Mouse (Mus musculus) megakaryocyte, embryonic 14.5 days (primary cell): ENCODE measurements around the gene Dio1. TPM values are rescaled to one million over a fixed set of nuclear protein-coding genes. Genes with fewer than 3 reads are reported as not detected.

Source experiments
- H3K27me3 ChIP-seq: replicated peaks from 2 replicates; pipeline ENCODE3; 2012; ENCODE audit warnings: inconsistent platforms
- H3K36me3 ChIP-seq: replicated peaks from 2 replicates; pipeline ENCODE3; 2012; ENCODE audit warnings: low read length, inconsistent platforms, mixed read lengths
- H3K4me1 ChIP-seq: 2 replicates; pipeline ENCODE4 v1.6.1; 2012; ENCODE audit warnings: inconsistent platforms
- H3K4me3 ChIP-seq: replicated peaks from 2 replicates; pipeline ENCODE3; 2012; ENCODE audit warnings: moderate library complexity, mild to moderate bottlenecking, inconsistent platforms
- H3K9me3 ChIP-seq: 2 replicates; pipeline ENCODE4 v1.6.1; 2012; ENCODE audit warnings: inconsistent platforms
- FLI1 ChIP-seq: IDR thresholded peaks from 2 replicates; pipeline ENCODE4 v1.6.1; 2012; ENCODE audit warnings: low read length, inconsistent platforms, mixed read lengths
- GATA1 ChIP-seq: IDR thresholded peaks from 3 replicates; pipeline ENCODE4 v1.6.1; 2012; ENCODE audit warnings: mixed read lengths, low read length, inconsistent platforms, borderline replicate concordance
- polyA plus RNA-seq: library from polyadenylated mRNA; stranded (reverse); fragments of >175 nt; gene quantifications from 2 replicates; pipeline ENCODE4 v1.2.3, GENCODE M21; 2012; ENCODE audit warnings: low replicate concordance; ENCODE audit not compliant: insufficient read depth

Dio1 gene
- polyA plus RNA-seq, 1 experiment = not detected

DNA sequence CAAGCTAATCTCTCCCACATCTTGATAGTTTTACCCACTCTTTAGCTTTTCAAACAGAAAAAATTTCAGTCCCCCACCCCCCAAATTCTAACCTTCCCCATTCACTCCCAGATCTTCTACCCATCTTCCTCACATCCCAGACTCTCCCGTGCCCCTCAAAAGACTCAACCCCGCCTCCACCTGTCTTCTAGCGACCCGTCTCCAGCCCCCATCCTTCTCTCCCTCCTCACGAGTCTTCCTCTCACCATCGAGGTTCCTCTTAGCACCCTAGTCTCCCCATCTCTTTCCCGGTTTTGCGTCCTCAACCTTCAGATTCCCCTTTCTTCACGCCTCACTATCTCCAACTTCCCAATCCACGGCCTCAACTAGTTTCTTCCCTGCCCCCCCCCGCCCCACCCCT is 54.4 kb downstream of the Dio1 start:
- Histone ChIP-seq H3K4me3 (peak overlapping the region; percentile 91), H3K4me1 (peaks cover 53% of the 10 kb centered on the region), H3K36me3 (peaks cover 2% of the 10 kb centered on the region), H3K9me3 (no peaks in the 10 kb centered on the region), H3K27me3 (no peaks in the 10 kb centered on the region)
- TF ChIP-seq FLI1 = no peak
- TF ChIP-seq GATA1 = no peak

DNA sequence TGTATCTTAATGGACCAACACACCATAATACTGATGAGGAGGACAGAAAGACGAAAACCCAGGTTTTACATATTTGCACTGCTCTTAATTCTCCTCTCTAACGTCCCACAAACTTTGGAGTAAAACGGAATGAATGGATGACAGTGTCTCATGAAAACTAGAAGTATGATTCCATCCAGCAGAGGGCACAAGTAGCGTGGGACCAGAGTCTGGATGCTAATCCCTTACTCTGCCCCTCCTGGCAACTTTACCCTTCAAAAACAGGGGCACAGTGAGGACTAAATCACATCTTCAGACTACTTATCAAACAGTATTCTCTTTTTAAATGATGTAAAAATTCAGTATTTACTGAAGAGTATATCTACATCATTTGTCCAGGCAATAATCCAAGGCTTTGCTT is 56.5 kb downstream of the Dio1 start:
- TF ChIP-seq GATA1 = no peak
- no peak for TF ChIP-seq FLI1
- peaks cover 73% of the 10 kb centered on the region for H3K4me1 ChIP-seq
- peaks cover 11% of the 10 kb centered on the region for H3K36me3 ChIP-seq

DNA sequence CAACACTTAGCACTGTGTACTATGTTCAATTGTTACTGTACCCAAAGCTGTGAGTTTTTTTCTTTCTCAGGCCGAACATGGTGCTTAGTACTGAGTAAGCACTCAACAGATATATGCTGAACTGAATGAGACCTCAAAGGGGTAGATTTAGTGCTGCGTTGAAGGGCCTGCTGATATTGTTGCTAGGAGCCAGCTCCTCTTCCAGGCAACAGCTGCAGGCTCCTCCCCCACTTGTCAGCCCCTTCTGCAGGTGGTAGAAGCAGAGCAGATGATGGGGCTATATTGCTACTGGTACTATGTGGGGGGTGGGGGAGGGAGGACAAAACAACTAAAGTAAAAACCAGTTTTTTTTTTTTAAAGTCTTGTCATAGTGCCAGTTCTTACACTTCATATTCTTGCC is 57.5 kb downstream of the Dio1 start:
- no peaks in the 10 kb centered on the region for H3K9me3 ChIP-seq

More for the DNA sequence above, 56.5 kb downstream of the Dio1 start:
- Histone ChIP-seq H3K9me3 (no peaks in the 10 kb centered on the region), H3K27me3 (no peaks in the 10 kb centered on the region), H3K4me3 (no peak overlapping the region)

DNA sequence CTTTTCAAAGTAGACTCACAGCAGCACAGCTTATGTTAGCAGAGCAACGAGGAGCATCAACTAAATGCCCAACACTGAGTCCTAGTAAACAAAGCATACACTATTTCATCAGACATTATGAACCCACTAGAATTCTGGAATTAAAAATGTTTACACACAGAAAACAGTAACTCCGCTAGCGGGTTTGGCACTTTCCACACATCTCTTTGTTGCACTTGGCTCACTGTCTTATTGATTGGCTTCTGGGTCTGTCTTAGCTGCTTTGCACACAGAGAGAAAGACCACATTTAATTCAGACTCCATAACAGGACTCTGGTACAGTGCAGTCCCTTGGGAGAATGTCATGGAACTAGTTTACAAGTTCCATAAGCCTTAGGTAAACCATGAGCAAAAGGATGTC is 58.9 kb downstream of the Dio1 start:
- TF ChIP-seq GATA1 (no peak), FLI1 (no peak)
- Histone ChIP-seq H3K9me3 (no peaks in the 10 kb centered on the region), H3K4me1 (peaks cover 84% of the 10 kb centered on the region), H3K4me3 (no peak overlapping the region), H3K27me3 (no peaks in the 10 kb centered on the region), H3K36me3 (peaks cover 31% of the 10 kb centered on the region)

More for the DNA sequence above, 57.5 kb downstream of the Dio1 start:
- peak overlapping the region; percentile 44 for H3K4me3 ChIP-seq
- TF ChIP-seq FLI1 (no peak), GATA1 (no peak)
- peaks cover 82% of the 10 kb centered on the region for H3K4me1 ChIP-seq
- no peaks in the 10 kb centered on the region for H3K27me3 ChIP-seq
- H3K36me3 ChIP-seq = peaks cover 19% of the 10 kb centered on the region

DNA sequence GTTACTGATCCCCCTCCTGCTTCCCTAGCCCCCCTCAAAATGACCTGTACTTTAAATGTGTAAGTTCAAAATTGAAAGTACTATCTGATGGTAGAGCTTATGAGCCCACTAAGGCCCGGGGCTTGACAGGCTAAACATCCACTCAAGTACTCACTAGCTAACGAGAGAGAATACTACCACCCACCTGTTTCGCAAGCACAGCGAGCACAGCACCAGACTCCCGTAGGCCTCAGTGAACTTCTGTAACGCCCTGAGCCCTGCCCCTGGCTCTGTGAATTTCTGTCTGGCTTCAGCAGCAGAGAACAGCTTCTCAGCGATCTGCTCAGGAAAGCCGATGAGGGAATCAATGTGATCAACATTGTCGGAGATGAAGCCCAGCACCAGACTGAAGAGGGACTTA is 59.9 kb downstream of the Dio1 start:
- peaks cover 77% of the 10 kb centered on the region for H3K4me1 ChIP-seq
- no peak for TF ChIP-seq GATA1
- no peak for TF ChIP-seq FLI1
- no peaks in the 10 kb centered on the region for H3K9me3 ChIP-seq
- H3K36me3 ChIP-seq = peaks cover 37% of the 10 kb centered on the region
- no peaks in the 10 kb centered on the region for H3K27me3 ChIP-seq
- no peak overlapping the region for H3K4me3 ChIP-seq

DNA sequence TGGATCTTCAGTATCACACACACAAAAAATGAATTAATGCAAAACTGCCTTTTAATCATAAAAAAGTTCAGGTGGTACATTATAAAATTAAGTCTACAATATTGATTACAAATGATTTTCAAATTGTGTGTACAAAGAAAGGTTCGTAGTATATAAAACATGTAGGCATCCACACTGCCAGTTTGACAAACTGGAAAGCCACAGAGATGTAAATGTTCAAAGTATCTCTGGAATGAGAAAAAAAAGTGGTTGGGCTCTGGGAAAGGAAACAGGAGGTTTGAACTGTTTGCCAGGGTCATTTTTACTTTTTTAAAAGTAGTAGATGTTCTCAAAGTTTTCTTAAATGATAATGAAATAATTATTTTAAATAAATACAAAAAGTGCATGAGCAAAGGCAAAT is 60.9 kb downstream of the Dio1 start:
- TF ChIP-seq FLI1 = no peak
- H3K4me3 ChIP-seq = no peak overlapping the region
- H3K9me3 ChIP-seq = no peaks in the 10 kb centered on the region
- H3K27me3 ChIP-seq = no peaks in the 10 kb centered on the region
- H3K4me1 ChIP-seq = peaks cover 67% of the 10 kb centered on the region
- H3K36me3 ChIP-seq = peaks cover 48% of the 10 kb centered on the region

DNA sequence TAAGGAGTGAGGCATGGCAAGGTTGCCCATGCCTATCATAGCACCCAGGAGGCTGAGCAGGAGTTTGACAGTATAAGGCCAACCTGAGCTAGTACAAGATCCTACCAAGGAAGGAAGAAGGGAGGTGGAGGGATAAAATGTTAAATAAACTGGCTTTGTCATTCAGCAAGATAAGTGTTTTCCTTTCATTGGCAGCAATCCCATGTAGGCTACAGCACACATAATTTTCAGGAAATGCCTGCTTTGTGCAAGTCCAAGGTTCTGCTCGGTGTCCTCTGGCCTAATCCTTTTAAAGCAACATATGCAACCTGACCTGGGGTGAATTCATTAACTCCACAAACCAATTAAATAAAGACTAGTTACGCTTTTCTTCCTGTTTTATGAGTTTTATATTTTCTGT is 61.6 kb downstream of the Dio1 start:
- H3K4me1 ChIP-seq = peaks cover 61% of the 10 kb centered on the region
- H3K9me3 ChIP-seq = no peaks in the 10 kb centered on the region
- peaks cover 53% of the 10 kb centered on the region for H3K36me3 ChIP-seq
- no peak for TF ChIP-seq FLI1
- no peak for TF ChIP-seq GATA1
- no peaks in the 10 kb centered on the region for H3K27me3 ChIP-seq
- no peak overlapping the region for H3K4me3 ChIP-seq

DNA sequence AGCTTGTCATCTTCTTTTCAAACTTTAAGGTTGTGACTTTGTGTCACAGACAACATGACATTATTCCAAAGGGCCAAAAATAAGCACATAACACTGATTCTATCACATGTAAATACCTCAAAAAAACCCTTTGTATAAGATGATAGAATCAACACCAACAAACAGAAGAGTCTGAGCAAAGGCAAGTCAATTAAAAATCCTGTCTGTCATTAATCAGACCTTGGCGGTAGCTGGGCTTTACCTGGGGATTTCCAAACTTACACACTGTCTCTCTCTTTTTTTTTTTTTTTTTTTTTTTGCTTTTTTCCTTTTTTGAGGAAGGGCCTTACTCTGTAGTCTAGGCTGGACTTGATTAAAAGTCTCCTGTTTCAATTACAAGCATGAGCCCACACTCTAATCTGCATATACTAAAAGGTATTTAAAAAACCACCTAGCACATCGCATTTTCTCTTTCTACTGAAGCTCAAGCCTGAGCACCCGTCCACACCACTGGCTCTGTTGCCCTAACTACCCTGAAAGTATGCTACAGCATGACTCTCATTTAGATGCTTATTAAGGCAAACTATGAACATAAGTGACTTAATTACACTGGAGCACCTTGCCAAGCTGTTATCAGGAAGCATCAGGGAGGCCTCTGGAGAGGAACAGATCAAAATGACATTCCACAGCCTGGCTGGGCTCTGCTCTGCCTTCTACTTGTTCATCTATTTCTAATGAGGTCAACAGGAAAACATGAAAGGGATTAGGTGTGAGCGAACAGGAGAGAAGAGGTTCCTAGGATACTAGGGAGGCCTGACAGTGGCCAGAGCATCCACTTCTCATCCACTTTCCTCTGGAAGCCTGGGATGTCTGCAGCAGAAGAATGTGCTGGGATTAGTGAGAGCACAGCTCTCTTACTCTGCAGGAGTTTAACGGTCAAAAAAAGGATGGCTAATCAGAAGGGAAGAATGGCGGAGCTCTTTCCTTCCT is 63.3 kb downstream of the Dio1 start:
- Histone ChIP-seq H3K4me1 (peaks cover 44% of the 10 kb centered on the region), H3K27me3 (no peaks in the 10 kb centered on the region), H3K4me3 (no peak overlapping the region), H3K36me3 (peaks cover 69% of the 10 kb centered on the region), H3K9me3 (no peaks in the 10 kb centered on the region)
- TF ChIP-seq FLI1 (no peak), GATA1 (no peak)

Other genes starting within 250 kb of the Dio1 start
- gene Mrpl37, start 240.3 kb downstream of the Dio1 start, polyA plus RNA-seq = 17.7 and 23.7 TPM in 2 replicates
- gene Cyb5rl, start 240.2 kb downstream of the Dio1 start, polyA plus RNA-seq = 1.4 and 2.3 TPM in 2 replicates
- not detected in 2 replicates for gene Cdcp2, start 210.3 kb downstream of the Dio1 start, polyA plus RNA-seq
- 147 and 205 TPM in 2 replicates for gene Tmem59, start 128.8 kb downstream of the Dio1 start, polyA plus RNA-seq
- gene Tceanc2, start 128.1 kb downstream of the Dio1 start, polyA plus RNA-seq = 31.3 and 34.2 TPM in 2 replicates
- gene Ldlrad1, start 98.0 kb downstream of the Dio1 start, polyA plus RNA-seq = 0.17 and 1.7 TPM in 2 replicates
- 9.1 and 10.7 TPM in 2 replicates for gene Lrrc42, start 53.6 kb downstream of the Dio1 start, polyA plus RNA-seq
- 5.7 and 19.6 TPM in 2 replicates for gene Hspb11, start 53.6 kb downstream of the Dio1 start, polyA plus RNA-seq
- 3.1 and 16.3 TPM in 2 replicates for gene Yipf1, start 7.2 kb upstream of the Dio1 start, polyA plus RNA-seq
- 0.50 and 3.0 TPM in 2 replicates for gene Ndc1, start 60.6 kb upstream of the Dio1 start, polyA plus RNA-seq
- 0.68 and 1.8 TPM in 2 replicates for gene Glis1, start 127.4 kb upstream of the Dio1 start, polyA plus RNA-seq